17 mouse cellular contexts compared by ENCODE assay signal in genomic region chr6:84269023-84269422, GRCm38 (mm10).
DNase-seq lines count a peak whose midpoint lies in the region; ATAC-seq and TF ChIP-seq lines count a peak whose summit lies in the region.
"Had no signal": no experiment of that assay in that cellular context is flagged by ENCODE, and none has a peak within 500 bp of the region (broad histone marks: within the 10 kb centered on the region; RNA-seq: fewer than 3 reads in every experiment).

No protein-coding gene starts in this region.

- no peaks in the 10 kb centered on the region for H3K27me3 ChIP-seq in heart, postnatal 0 days (ENCODE audit: control insufficient read depth, insufficient read depth, low read length)
- H3K27me3 ChIP-seq in liver, postnatal 0 days (ENCODE audit: insufficient read depth, low read length) = no peaks in the 10 kb centered on the region; the same call in 1 of the 2 replicates
- H3K27me3 ChIP-seq in liver, embryonic 12.5 days (replicated peaks) = 0 out of 2 replicates have a peak, but pooled peaks cover 5% of the 10 kb centered on the region
- H3K27me3 ChIP-seq: hindbrain, embryonic 12.5 days; limb, embryonic 12.5 days had no signal

- H3K4me1 ChIP-seq in heart, postnatal 0 days (ENCODE audit: control insufficient read depth, insufficient read depth) = peaks cover 21% of the 10 kb centered on the region
- peaks cover 4% of the 10 kb centered on the region; the same call in 1 of the 2 replicates for H3K4me1 ChIP-seq in liver, postnatal 0 days (ENCODE audit: insufficient read depth)
- no peaks in the 10 kb centered on the region for H3K4me1 ChIP-seq in liver, embryonic 12.5 days

- no peak overlapping the region for H3K4me2 ChIP-seq in heart, postnatal 0 days (ENCODE audit: low read depth, low read length)
- H3K4me2 ChIP-seq in liver, postnatal 0 days (ENCODE audit: low read depth, low read length) = no peak overlapping the region
- H3K4me2 ChIP-seq in liver, embryonic 12.5 days = no peak overlapping the region
- H3K4me2 ChIP-seq: heart, embryonic 11.5 days; hindbrain, embryonic 12.5 days; limb, embryonic 12.5 days; midbrain, embryonic 11.5 days had no signal

- intact Hi-C loops in heart, postnatal 10 days (cut with DNase I) = no loop called here

- no peak overlapping the region for H3K9ac ChIP-seq in heart, postnatal 0 days (replicated peaks; ENCODE audit: low read depth, low read length)
- no peak overlapping the region for H3K9ac ChIP-seq in liver, postnatal 0 days (replicated peaks)
- H3K9ac ChIP-seq in liver, embryonic 12.5 days = no peak overlapping the region
- H3K9ac ChIP-seq: hindbrain, embryonic 12.5 days; limb, embryonic 12.5 days had no signal

- DNase-seq in heart, postnatal 0 days (ENCODE audit: low spot score) = no peak
- DNase-seq in heart, postnatal 10 days = no peak
- DNase-seq in liver, postnatal 0 days = no peak
- peak; percentile 29 for DNase-seq in thymus, postnatal 0 days (ENCODE audit: low spot score)
- DNase-seq in thymus, postnatal 36 days = peak; percentile 13 to 26
- DNase-seq: adrenal gland, postnatal 14 days; cerebellum, adult 8-10 months; gastrocnemius, postnatal 25 days; lung, postnatal 14 days had no signal

- no peak overlapping the region for H3K27ac ChIP-seq in heart, postnatal 0 days (ENCODE audit: low read depth)
- H3K27ac ChIP-seq in liver, postnatal 0 days (ENCODE audit: low read depth) = no peak overlapping the region
- H3K27ac ChIP-seq in liver, embryonic 12.5 days = no peak overlapping the region
- H3K27ac ChIP-seq: hindbrain, embryonic 12.5 days; limb, embryonic 12.5 days had no signal

- no peak for ATAC-seq in heart, postnatal 0 days (ENCODE audit: insufficient read depth, low read depth)
- no peak for ATAC-seq in liver, postnatal 0 days
- ATAC-seq in liver, embryonic 12.5 days = no peak
- no peak for ATAC-seq in CD4-positive, CD25-positive, alpha-beta regulatory T cell, adult 4 months
- ATAC-seq: forebrain, embryonic 14.5 days; intestine, postnatal 0 days had no signal

- TF ChIP-seq CTCF in heart, postnatal 0 days (IDR thresholded peaks at IDR 0.05; ENCODE audit: low read depth) = peak; percentile 18
- TF ChIP-seq CTCF in liver, postnatal 0 days (IDR thresholded peaks at IDR 0.05; ENCODE audit: low read depth) = peak; percentile 24

- H3K4me3 ChIP-seq in heart, postnatal 0 days (ENCODE audit: low read depth, low read length) = no peak overlapping the region
- no peak overlapping the region for H3K4me3 ChIP-seq in liver, postnatal 0 days (ENCODE audit: low read depth, low read length)
- no peak overlapping the region for H3K4me3 ChIP-seq in liver, embryonic 12.5 days
- H3K4me3 ChIP-seq: hindbrain, embryonic 12.5 days; limb, embryonic 12.5 days had no signal

- H3K9me3 ChIP-seq in heart, postnatal 0 days (replicated peaks; ENCODE audit: control insufficient read depth, low read length) = no peaks in the 10 kb centered on the region
- no peaks in the 10 kb centered on the region for H3K9me3 ChIP-seq in liver, postnatal 0 days (ENCODE audit: low read length)
- no peaks in the 10 kb centered on the region for H3K9me3 ChIP-seq in liver, embryonic 12.5 days (replicated peaks)
- H3K9me3 ChIP-seq: hindbrain, embryonic 12.5 days; limb, embryonic 12.5 days had no signal

- H3K36me3 ChIP-seq in heart, postnatal 0 days (replicated peaks; ENCODE audit: control insufficient read depth, insufficient read depth, low read length) = no peaks in the 10 kb centered on the region
- no peaks in the 10 kb centered on the region for H3K36me3 ChIP-seq in liver, postnatal 0 days (replicated peaks; ENCODE audit: insufficient read depth, low read length)
- H3K36me3 ChIP-seq in liver, embryonic 12.5 days = no peaks in the 10 kb centered on the region
- H3K36me3 ChIP-seq: hindbrain, embryonic 12.5 days; limb, embryonic 12.5 days had no signal

- WGBS in heart, postnatal 0 days = 64% methylated on average over 3 of the region's 3 CpGs
- WGBS in liver, postnatal 0 days (ENCODE audit: insufficient replicate concordance) = 49% methylated on average over 3 of the region's 3 CpGs
- WGBS in liver, embryonic 12.5 days (ENCODE audit: insufficient replicate concordance) = 37% methylated on average over 3 of the region's 3 CpGs

- TF ChIP-seq EP300 in heart, postnatal 0 days (IDR thresholded peaks at IDR 0.05; ENCODE audit: low read depth) = no peak
- TF ChIP-seq EP300 in liver, postnatal 0 days (IDR thresholded peaks at IDR 0.05; ENCODE audit: low read depth) = no peak

Comparison
In these comparisons a context has a peak if more than half of its experiments do, and no peak if none do; other contexts are left out.
1. DNase-seq: peak in thymus, postnatal 0 days (single experiment) and thymus, postnatal 36 days (2 of 2); none in heart, postnatal 0 days (single experiment), heart, postnatal 10 days (0 of 2) and liver, postnatal 0 days (single experiment).